Mouse (Mus musculus): Measurements from ENCODE around the gene Alkbh5. TPM values are rescaled to one million over a fixed set of nuclear protein-coding genes. Genes with fewer than 3 reads are reported as not detected.
"Not testable (repeated sequence)": the region's sequence is repeated elsewhere in the genome, so short reads cannot be mapped to it uniquely, and the experiment has no call there.

The Alkbh5 gene
- polyA plus RNA-seq, 1 experiment from 2014 or later, result 22.1 TPM

DNA sequence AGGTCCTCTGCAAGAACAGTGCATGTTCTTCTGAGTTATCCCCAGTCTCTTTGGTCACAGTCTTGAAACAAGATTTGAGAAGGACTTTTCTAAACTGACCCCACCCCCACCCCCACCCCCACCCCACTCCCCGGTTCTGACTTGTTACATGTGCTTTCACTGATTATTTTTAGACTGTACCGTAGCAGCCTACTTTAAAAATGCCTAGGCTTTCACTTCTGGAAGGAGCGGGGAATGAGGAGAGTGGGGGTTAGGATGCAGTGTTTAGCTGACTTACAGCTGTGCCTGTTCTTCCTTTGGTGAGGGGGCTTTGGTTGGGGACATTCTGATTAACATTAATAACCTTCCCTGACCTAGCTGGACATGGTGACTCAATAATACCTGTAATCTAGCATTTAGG is 11.9 kb downstream of the Alkbh5 start:
- H3K4me1 ChIP-seq (replicated peaks), result peaks cover 26% of the 10 kb centered on the region
- H3K4me2 ChIP-seq, result no peak overlapping the region
- H3K9ac ChIP-seq, result no peak overlapping the region
- no peaks in the 10 kb centered on the region for H3K9me3 ChIP-seq
- H3K36me3 ChIP-seq, result peaks cover 38% of the 10 kb centered on the region
- no peak overlapping the region for H3K27ac ChIP-seq (replicated peaks)
- no peak overlapping the region for H3K4me3 ChIP-seq
- no peak for ATAC-seq (ENCODE audit: low FRiP score, low read depth)
- H3K27me3 ChIP-seq, result no peaks in the 10 kb centered on the region
- 94% methylated on average over 3 of the region's 3 CpGs for WGBS

DNA sequence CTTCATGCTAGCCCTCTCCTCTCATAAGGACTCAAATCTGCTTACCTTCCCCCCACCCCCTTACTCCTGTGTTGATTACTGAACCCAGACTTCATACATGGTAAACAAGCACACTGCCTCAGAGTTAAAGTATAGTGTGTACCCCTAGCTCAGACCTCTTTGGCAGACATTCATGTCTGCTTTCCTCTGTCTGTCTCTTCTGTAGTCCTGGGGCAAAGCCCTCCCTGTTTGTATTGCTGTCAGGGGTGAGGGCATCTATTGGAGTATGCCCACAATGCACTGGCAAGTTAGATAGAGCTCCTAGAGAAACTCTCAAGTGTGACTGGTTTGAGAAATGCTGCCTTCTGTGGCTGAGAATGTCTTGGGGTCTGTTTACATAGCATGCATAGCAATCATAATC is 16.9 kb downstream of the Alkbh5 start:
- no peaks in the 10 kb centered on the region for H3K27me3 ChIP-seq
- no peak overlapping the region for H3K9ac ChIP-seq
- no peak overlapping the region for H3K27ac ChIP-seq (replicated peaks)
- ATAC-seq (ENCODE audit: low FRiP score, low read depth), result no peak
- no peaks in the 10 kb centered on the region for H3K9me3 ChIP-seq
- peaks cover 62% of the 10 kb centered on the region for H3K36me3 ChIP-seq
- no peak overlapping the region for H3K4me3 ChIP-seq
- no peak overlapping the region for H3K4me2 ChIP-seq
- no peaks in the 10 kb centered on the region for H3K4me1 ChIP-seq (replicated peaks)

DNA sequence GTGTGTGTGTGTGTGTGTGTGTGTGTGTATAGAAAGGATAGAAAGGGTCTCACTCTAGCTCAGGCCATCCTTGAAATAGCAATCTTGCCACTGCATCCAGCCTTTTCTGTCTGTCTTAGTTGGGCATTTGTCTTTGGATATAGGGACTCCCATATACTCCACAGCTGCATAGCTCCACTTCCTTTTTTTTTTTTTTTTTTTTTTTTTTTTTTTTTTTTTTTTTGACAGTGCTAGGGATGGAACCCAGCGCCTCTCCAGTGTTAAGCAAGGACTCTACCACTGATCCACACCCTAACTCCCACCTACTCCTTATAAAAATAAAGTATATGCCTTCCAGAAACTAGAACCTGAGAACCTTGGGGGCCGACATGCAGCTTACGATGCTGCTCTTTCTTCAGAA is 21.5 kb downstream of the Alkbh5 start:
- Histone ChIP-seq H3K27me3 (no peaks in the 10 kb centered on the region), H3K27ac (replicated peaks) (no peak overlapping the region), H3K36me3 (peaks cover 39% of the 10 kb centered on the region), H3K4me2 (no peak overlapping the region), H3K9me3 (no peaks in the 10 kb centered on the region), H3K9ac (no peak overlapping the region), H3K4me1 (replicated peaks) (no peaks in the 10 kb centered on the region), H3K4me3 (no peak overlapping the region)
- WGBS, result 91% methylated on average over 3 of the region's 3 CpGs
- ATAC-seq (ENCODE audit: low FRiP score, low read depth), result no peak

DNA sequence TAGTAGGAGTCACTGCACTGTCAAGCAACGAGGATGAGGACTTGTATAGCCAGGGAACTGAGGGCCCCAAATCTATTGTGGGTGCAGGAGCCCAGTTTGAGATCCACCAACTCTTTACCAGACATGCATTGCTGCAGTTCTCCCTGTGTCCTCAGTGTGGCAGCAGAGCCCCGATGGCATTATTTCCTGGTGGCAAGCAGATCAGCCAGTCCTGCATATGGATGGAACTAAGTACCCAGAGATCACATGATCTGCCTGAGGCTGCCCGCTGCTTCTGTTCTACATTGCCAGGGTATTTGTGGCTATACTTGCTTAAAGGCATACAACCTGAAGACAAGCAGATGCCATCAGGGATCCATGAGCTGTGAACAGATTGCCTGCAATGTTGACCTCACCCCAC is 23.2 kb downstream of the Alkbh5 start:
- Histone ChIP-seq H3K9me3 (no peaks in the 10 kb centered on the region), H3K36me3 (peaks cover 23% of the 10 kb centered on the region), H3K4me1 (replicated peaks) (no peaks in the 10 kb centered on the region), H3K4me3 (no peak overlapping the region), H3K9ac (no peak overlapping the region), H3K27ac (replicated peaks) (no peak overlapping the region), H3K4me2 (no peak overlapping the region), H3K27me3 (no peaks in the 10 kb centered on the region)
- ATAC-seq (ENCODE audit: low FRiP score, low read depth), result peak; percentile 71
- WGBS, result 4% methylated on average over 3 of the region's 3 CpGs

DNA sequence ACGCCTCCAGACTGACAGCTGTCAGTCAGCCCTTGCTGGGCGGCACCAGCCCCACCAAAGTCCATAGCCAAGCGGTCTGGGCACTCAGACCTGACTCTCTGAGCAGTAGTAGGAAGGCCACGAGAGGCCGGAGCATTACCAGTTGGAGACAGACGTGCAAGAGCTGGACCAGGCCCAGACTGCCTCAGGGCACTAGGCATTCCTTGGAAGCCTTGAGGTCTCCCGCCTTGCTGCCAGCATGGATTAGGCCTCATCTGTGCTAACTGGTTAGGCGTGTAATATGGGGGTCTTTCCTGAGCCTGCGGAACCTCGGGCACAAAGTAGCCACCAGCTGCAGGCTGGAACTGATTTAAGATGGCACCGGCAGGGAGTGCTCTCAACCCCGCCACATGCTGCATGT is 37.8 kb downstream of the Alkbh5 start:
- not testable (repeated sequence) for H3K4me2 ChIP-seq; H3K27me3 ChIP-seq; ATAC-seq (ENCODE audit: low FRiP score, low read depth); H3K4me1 ChIP-seq (replicated peaks); H3K9me3 ChIP-seq; H3K27ac ChIP-seq (replicated peaks); H3K36me3 ChIP-seq; H3K9ac ChIP-seq; H3K4me3 ChIP-seq
- 77% methylated on average over 11 of the region's 12 CpGs for WGBS

Other genes with a start within 250 kb of the Alkbh5 start
- gene Tom1l2, start 183.5 kb upstream of the Alkbh5 start, polyA plus RNA-seq (2015; fragmentation: Nextera tagmentation; extraction: Ambion mirVana), result 65.4 and 71.4 TPM in 2 replicates
- 7.1 and 7.7 TPM in 2 replicates for gene Drc3, start 183.1 kb upstream of the Alkbh5 start, polyA plus RNA-seq (2015; fragmentation: Nextera tagmentation; extraction: Ambion mirVana)
- 24.1 and 25.2 TPM in 2 replicates for gene Gid4, start 119.2 kb upstream of the Alkbh5 start, polyA plus RNA-seq (2015; fragmentation: Nextera tagmentation; extraction: Ambion mirVana)
- gene Atpaf2, start 117.9 kb upstream of the Alkbh5 start, polyA plus RNA-seq (2015; fragmentation: Nextera tagmentation; extraction: Ambion mirVana), result 41.1 and 41.4 TPM in 2 replicates
- 95.5 and 99.9 TPM in 2 replicates for gene Drg2, start 81.8 kb upstream of the Alkbh5 start, polyA plus RNA-seq (2015; fragmentation: Nextera tagmentation; extraction: Ambion mirVana)
- gene Myo15, start 67.0 kb upstream of the Alkbh5 start, polyA plus RNA-seq (2015; fragmentation: Nextera tagmentation; extraction: Ambion mirVana), result 0.19 and 0.22 TPM in 2 replicates
- 51.7 and 53.2 TPM in 2 replicates for gene Llgl1, start 163.3 kb downstream of the Alkbh5 start, polyA plus RNA-seq (2015; fragmentation: Nextera tagmentation; extraction: Ambion mirVana)
- gene Flii, start 190.9 kb downstream of the Alkbh5 start, polyA plus RNA-seq (2015; fragmentation: Nextera tagmentation; extraction: Ambion mirVana), result 72.7 and 77.5 TPM in 2 replicates
- gene Mief2, start 192.0 kb downstream of the Alkbh5 start, polyA plus RNA-seq (2015; fragmentation: Nextera tagmentation; extraction: Ambion mirVana), result 24.7 and 27.0 TPM in 2 replicates
- 7.9 and 8.9 TPM in 2 replicates for gene Top3a, start 241.0 kb downstream of the Alkbh5 start, polyA plus RNA-seq (2015; fragmentation: Nextera tagmentation; extraction: Ambion mirVana)
- gene Smcr8, start 241.1 kb downstream of the Alkbh5 start, polyA plus RNA-seq (2015; fragmentation: Nextera tagmentation; extraction: Ambion mirVana), result 5.7 and 6.7 TPM in 2 replicates